Mouse (Mus musculus) thymus, adult 2 months (tissue): ENCODE results near the gene Vegfa. TPM values are rescaled to one million over a fixed set of nuclear protein-coding genes. Genes with fewer than 3 reads are reported as not detected.

Source experiments
- DNase-seq: peaks from one replicate; pipeline ENCODE4 v3.0.0; 2021
- H3K27ac ChIP-seq: fragments of 200-500 bp; 2 replicates; pipeline ENCODE4 v1.5.1; 2012; ENCODE audit warnings: low read length, control low read depth; ENCODE audit not compliant: control insufficient read depth, insufficient read depth
- H3K27me3 ChIP-seq: fragments of 200-500 bp; 2 replicates; pipeline ENCODE4 v1.6.1; 2012; ENCODE audit warnings: mild to moderate bottlenecking, low read length, moderate library complexity, mixed read lengths; ENCODE audit not compliant: control insufficient read depth, insufficient read depth
- H3K36me3 ChIP-seq: fragments of 200-500 bp; 2 replicates; pipeline ENCODE4 v1.6.1; 2012; ENCODE audit warnings: mild to moderate bottlenecking, low read length, moderate library complexity; ENCODE audit not compliant: control insufficient read depth, insufficient read depth
- H3K4me1 ChIP-seq: fragments of 200-500 bp; replicated peaks from 2 replicates; pipeline ENCODE4 v1.6.1; 2012; ENCODE audit warnings: low read length; ENCODE audit not compliant: control insufficient read depth, insufficient read depth
- H3K4me3 ChIP-seq: fragments of 200-500 bp; 2 replicates; pipeline ENCODE4 v1.5.1; 2012; ENCODE audit warnings: mild to moderate bottlenecking, low read length, control low read depth, moderate library complexity; ENCODE audit not compliant: control insufficient read depth, insufficient read depth
- CTCF ChIP-seq: fragments of 200-500 bp; IDR thresholded peaks from 2 replicates; pipeline ENCODE4 v1.5.1; 2012; ENCODE audit warnings: mild to moderate bottlenecking, control low read depth, low read length, moderate library complexity, borderline replicate concordance; ENCODE audit not compliant: control insufficient read depth, poor library complexity, insufficient read depth; ENCODE audit errors: extremely low read depth
- POLR2A ChIP-seq: fragments of 200-500 bp; IDR thresholded peaks from 2 replicates; pipeline ENCODE4 v1.6.1; 2012; ENCODE audit warnings: mild to moderate bottlenecking, low read length, control low read depth, moderate library complexity; ENCODE audit not compliant: control insufficient read depth, poor library complexity, insufficient read depth; ENCODE audit errors: extremely low read depth
- WGBS: fragments of 180-500 bp; shearing (Covaris S2); methylation state at CpG from one replicate; pipeline ENCODE4 v1.1.7; 2018; 5-methylcytosine and 5-hydroxymethylcytosine counted together
- polyA plus RNA-seq: library from polyadenylated mRNA; depleted of rRNA; stranded (reverse); fragments of >200 nt; gene quantifications from 2 replicates; pipeline ENCODE4 v1.2.3, GENCODE M21; 2012; rRNA removed

Vegfa gene
- polyA plus RNA-seq, 1 experiment: 65.2 TPM

GRCm38 (mm10) chr17:45972405-45972804 is 59.8 kb downstream of the Vegfa start:
- Histone ChIP-seq H3K27me3 (no peaks in the 10 kb centered on the region), H3K4me1 (0 out of 2 replicates have a peak, but pooled peaks cover 4% of the 10 kb centered on the region), H3K4me3 (no peak overlapping the region), H3K27ac (no peak overlapping the region), H3K36me3 (no peaks in the 10 kb centered on the region)
- TF ChIP-seq POLR2A (no peak), CTCF (no peak)
- 93% methylated on average over 7 of the region's 7 CpGs for WGBS
- no peak for DNase-seq

- H3K27ac ChIP-seq: no peak overlapping the region
- no peak overlapping the region for H3K4me3 ChIP-seq
- 95% methylated on average over 6 of the region's 6 CpGs for WGBS
- H3K36me3 ChIP-seq: no peaks in the 10 kb centered on the region
- no peak for TF ChIP-seq CTCF
- TF ChIP-seq POLR2A: no peak
- no peak for DNase-seq
- 0 out of 2 replicates have a peak, but pooled peaks cover 4% of the 10 kb centered on the region for H3K4me1 ChIP-seq
- no peaks in the 10 kb centered on the region for H3K27me3 ChIP-seq
These were observed 60.4 kb downstream of the Vegfa start for GRCm38 (mm10) chr17:45971800-45972199.

- no peak for TF ChIP-seq POLR2A
- TF ChIP-seq CTCF: no peak
- Histone ChIP-seq H3K36me3 (no peaks in the 10 kb centered on the region), H3K4me1 (0 out of 2 replicates have a peak, but pooled peaks cover 4% of the 10 kb centered on the region), H3K27me3 (no peaks in the 10 kb centered on the region), H3K27ac (no peak overlapping the region), H3K4me3 (no peak overlapping the region)
- DNase-seq: no peak
- WGBS: 90% methylated on average over 17 of the region's 17 CpGs
These were observed 61.2 kb downstream of the Vegfa start for GRCm38 (mm10) chr17:45970741-45971550.

GRCm38 (mm10) chr17:45969596-45969995 is 62.6 kb downstream of the Vegfa start:
- no peak for DNase-seq
- Histone ChIP-seq H3K27ac (no peak overlapping the region), H3K36me3 (no peaks in the 10 kb centered on the region), H3K27me3 (no peaks in the 10 kb centered on the region), H3K4me1 (0 out of 2 replicates have a peak, but pooled peaks cover 2% of the 10 kb centered on the region), H3K4me3 (no peak overlapping the region)
- no peak for TF ChIP-seq POLR2A
- TF ChIP-seq CTCF: no peak
- 93% methylated on average over 8 of the region's 8 CpGs for WGBS

GRCm38 (mm10) chr17:45968341-45968740 is 63.8 kb downstream of the Vegfa start:
- H3K27ac ChIP-seq: no peak overlapping the region
- DNase-seq: no peak
- H3K27me3 ChIP-seq: no peaks in the 10 kb centered on the region
- H3K4me3 ChIP-seq: no peak overlapping the region
- TF ChIP-seq CTCF: no peak
- no peak for TF ChIP-seq POLR2A
- no peaks in the 10 kb centered on the region for H3K4me1 ChIP-seq
- no peaks in the 10 kb centered on the region for H3K36me3 ChIP-seq
- 85% methylated on average over 11 of the region's 11 CpGs for WGBS

Other genes starting within 250 kb of the Vegfa start
- gene Mrps18a, start 78.6 kb upstream of the Vegfa start, polyA plus RNA-seq: 56.4 and 57.6 TPM in 2 replicates
- gene Rsph9, start 111.8 kb upstream of the Vegfa start, polyA plus RNA-seq: 1.2 and 2.6 TPM in 2 replicates
- 40.9 and 43.2 TPM in 2 replicates for gene Mad2l1bp, start 121.2 kb upstream of the Vegfa start, polyA plus RNA-seq
- 280 and 339 TPM in 2 replicates for gene Gtpbp2, start 128.7 kb upstream of the Vegfa start, polyA plus RNA-seq
- 18.4 and 20.4 TPM in 2 replicates for gene Polh, start 170.3 kb upstream of the Vegfa start, polyA plus RNA-seq
- gene Xpo5, start 170.4 kb upstream of the Vegfa start, polyA plus RNA-seq: 40.0 and 40.4 TPM in 2 replicates
- gene Polr1c, start 215.7 kb upstream of the Vegfa start, polyA plus RNA-seq: 52.6 and 60.6 TPM in 2 replicates
- 250 and 292 TPM in 2 replicates for gene Yipf3, start 215.7 kb upstream of the Vegfa start, polyA plus RNA-seq
- 4.2 and 5.3 TPM in 2 replicates for gene Lrrc73, start 221.2 kb upstream of the Vegfa start, polyA plus RNA-seq